Mouse (Mus musculus) erythroblast, embryonic 14.5 days (primary cell): ENCODE measurements around the gene Dab1. TPM values are rescaled to one million over a fixed set of nuclear protein-coding genes. Genes with fewer than 3 reads are reported as not detected.

Experiments used
- H3K27me3 ChIP-seq: 2 replicates; pipeline ENCODE4 v1.6.1; 2012; ENCODE audit warnings: inconsistent platforms; ENCODE audit not compliant: control insufficient read depth
- H3K36me3 ChIP-seq: 2 replicates; pipeline ENCODE4 v1.6.1; 2012; ENCODE audit warnings: mild to moderate bottlenecking, inconsistent platforms; ENCODE audit not compliant: control insufficient read depth
- H3K4me1 ChIP-seq: 2 replicates; pipeline ENCODE4 v1.6.1; 2012; ENCODE audit warnings: inconsistent platforms; ENCODE audit not compliant: control insufficient read depth
- H3K4me3 ChIP-seq: replicated peaks from 2 replicates; pipeline ENCODE3; 2012; ENCODE audit warnings: moderate library complexity, mild to moderate bottlenecking, inconsistent platforms
- H3K9me3 ChIP-seq: 2 replicates; pipeline ENCODE4 v1.6.1; 2012; ENCODE audit warnings: low read length, inconsistent platforms, mixed read lengths; ENCODE audit not compliant: control insufficient read depth
- GATA1 ChIP-seq: IDR thresholded peaks from 2 replicates; pipeline ENCODE4 v1.6.1; 2012; ENCODE audit warnings: low read length, inconsistent platforms, mixed read lengths
- TAL1 ChIP-seq: IDR thresholded peaks from 3 replicates; pipeline ENCODE4 v1.6.1; 2012; ENCODE audit warnings: low read length, inconsistent platforms, mixed read lengths
- polyA plus RNA-seq: library from polyadenylated mRNA; stranded (reverse); fragments of >175 nt; gene quantifications from 2 replicates; pipeline ENCODE4 v1.2.3, GENCODE M21; 2012

Gene Dab1
- polyA plus RNA-seq, 1 experiment, result not detected

- TF ChIP-seq GATA1 (no peak), TAL1 (no peak)
- no peaks in the 10 kb centered on the region for H3K4me1 ChIP-seq
- H3K4me3 ChIP-seq, result no peak overlapping the region
- peaks cover 26% of the 10 kb centered on the region for H3K27me3 ChIP-seq
- H3K36me3 ChIP-seq, result no peaks in the 10 kb centered on the region
- H3K9me3 ChIP-seq, result no peaks in the 10 kb centered on the region; the same call in 1 of the 2 replicates
These were observed 1.5 kb downstream of the Dab1 start for GRCm38 (mm10) chr4:103620590-103621155.

DNA sequence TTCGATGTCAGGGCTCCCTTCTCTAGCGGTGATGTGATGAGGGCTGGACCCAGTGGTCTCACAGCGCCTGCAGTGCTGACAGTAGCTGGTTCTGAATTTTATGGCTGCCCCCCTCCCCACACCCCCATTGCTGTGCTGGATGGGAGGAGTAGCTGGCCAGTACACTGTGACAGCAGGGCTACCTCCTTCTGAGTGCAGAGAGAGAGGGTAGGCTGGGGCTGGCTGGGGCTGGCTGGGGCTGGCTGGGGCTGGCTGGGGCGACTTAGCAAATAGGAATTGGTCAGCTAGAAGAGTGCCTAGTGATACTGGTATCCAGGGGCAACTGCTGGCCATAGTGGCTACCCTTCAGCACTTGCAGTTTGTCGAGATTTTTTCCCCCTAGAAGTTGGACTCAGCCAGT is 2.4 kb downstream of the Dab1 start:
- peaks cover 26% of the 10 kb centered on the region for H3K27me3 ChIP-seq
- H3K36me3 ChIP-seq, result no peaks in the 10 kb centered on the region
- TF ChIP-seq TAL1 (no peak), GATA1 (no peak)
- H3K9me3 ChIP-seq, result peaks cover 2% of the 10 kb centered on the region; the same call in 1 of the 2 replicates
- no peaks in the 10 kb centered on the region for H3K4me1 ChIP-seq
- H3K4me3 ChIP-seq, result no peak overlapping the region

- TF ChIP-seq GATA1 (no peak), TAL1 (no peak)
- H3K4me3 ChIP-seq, result no peak overlapping the region
- H3K9me3 ChIP-seq, result peaks cover 29% of the 10 kb centered on the region
- H3K4me1 ChIP-seq, result no peaks in the 10 kb centered on the region
- H3K36me3 ChIP-seq, result no peaks in the 10 kb centered on the region
- H3K27me3 ChIP-seq, result no peaks in the 10 kb centered on the region
These were observed 11.0 kb downstream of the Dab1 start for GRCm38 (mm10) chr4:103630177-103630576.

- Histone ChIP-seq H3K4me3 (no peak overlapping the region), H3K4me1 (no peaks in the 10 kb centered on the region), H3K9me3 (peaks cover 43% of the 10 kb centered on the region), H3K36me3 (no peaks in the 10 kb centered on the region), H3K27me3 (no peaks in the 10 kb centered on the region)
- TF ChIP-seq TAL1 (no peak), GATA1 (no peak)
These were observed 17.1 kb downstream of the Dab1 start for GRCm38 (mm10) chr4:103636168-103636776.

DNA sequence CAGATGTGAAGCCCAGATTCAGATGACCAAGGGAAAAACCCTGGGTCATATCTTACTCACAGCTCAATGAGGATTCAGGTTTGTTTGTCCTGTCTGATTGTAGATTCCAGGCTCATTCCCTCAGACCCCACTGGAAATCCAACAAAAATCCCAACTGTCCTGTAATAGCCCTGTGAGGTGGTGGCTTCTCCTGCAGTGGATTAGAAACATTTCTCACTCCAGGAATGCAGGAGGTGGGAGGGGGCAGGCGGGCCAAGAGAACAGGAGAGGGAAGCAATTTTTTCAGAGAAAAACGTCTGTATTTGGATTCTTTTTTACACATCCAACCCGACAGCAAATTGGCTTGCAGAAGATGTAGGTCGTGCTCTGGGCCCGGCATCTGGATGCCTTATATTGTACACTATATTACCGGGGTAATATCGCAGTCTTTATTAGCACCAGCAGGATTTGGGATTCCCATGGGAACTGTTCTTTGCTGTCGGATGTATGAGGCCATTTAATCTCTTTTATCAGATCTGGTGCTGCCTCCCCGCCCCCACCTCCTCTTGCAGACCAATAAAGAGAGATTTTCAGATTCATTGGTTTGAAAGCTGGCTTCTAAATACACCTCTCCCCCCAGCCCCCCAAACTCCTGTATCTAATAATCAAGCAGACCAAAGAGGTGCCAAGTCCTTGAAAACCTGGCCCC is 29.2 kb downstream of the Dab1 start:
- no peaks in the 10 kb centered on the region for H3K36me3 ChIP-seq
- peaks cover 8% of the 10 kb centered on the region for H3K9me3 ChIP-seq
- H3K4me1 ChIP-seq, result no peaks in the 10 kb centered on the region
- H3K4me3 ChIP-seq, result no peak overlapping the region
- no peaks in the 10 kb centered on the region for H3K27me3 ChIP-seq
- TF ChIP-seq GATA1, result no peak
- no peak for TF ChIP-seq TAL1

DNA sequence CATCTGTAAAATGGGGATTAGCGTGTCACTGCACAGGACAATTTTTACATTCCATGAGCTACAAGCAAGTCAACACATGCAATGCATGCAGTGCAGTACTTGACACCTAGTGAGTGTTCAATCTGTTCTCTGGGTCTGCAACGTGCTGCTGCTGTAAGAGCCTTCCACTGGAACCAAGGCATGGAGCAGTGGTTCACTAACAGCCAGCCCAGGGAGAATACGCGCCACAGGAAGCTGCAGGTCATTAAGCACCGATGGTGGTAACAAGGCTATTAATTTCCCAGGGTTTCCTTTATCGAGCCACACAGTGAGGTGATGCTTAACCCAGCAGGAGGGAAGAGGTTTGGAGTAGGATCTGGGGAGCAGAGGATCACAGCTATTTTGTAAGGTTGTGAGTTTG is 36.6 kb downstream of the Dab1 start:
- no peak for TF ChIP-seq TAL1
- TF ChIP-seq GATA1, result no peak
- Histone ChIP-seq H3K9me3 (peaks cover 10% of the 10 kb centered on the region; the same call in 1 of the 2 replicates), H3K4me3 (no peak overlapping the region)

GRCm38 (mm10) chr4:103661386-103661785 is 42.2 kb downstream of the Dab1 start:
- no peaks in the 10 kb centered on the region for H3K27me3 ChIP-seq
- TF ChIP-seq TAL1 (no peak), GATA1 (no peak)
- peaks cover 12% of the 10 kb centered on the region; the same call in 1 of the 2 replicates for H3K9me3 ChIP-seq

More for the DNA sequence above, 36.6 kb downstream of the Dab1 start:
- no peaks in the 10 kb centered on the region for H3K36me3 ChIP-seq
- no peaks in the 10 kb centered on the region for H3K4me1 ChIP-seq
- H3K27me3 ChIP-seq, result no peaks in the 10 kb centered on the region

GRCm38 (mm10) chr4:103667438-103667837 is 48.3 kb downstream of the Dab1 start:
- Histone ChIP-seq H3K36me3 (no peaks in the 10 kb centered on the region), H3K27me3 (no peaks in the 10 kb centered on the region)
- TF ChIP-seq TAL1 (no peak), GATA1 (no peak)

More at GRCm38 (mm10) chr4:103661386-103661785, 42.2 kb downstream of the Dab1 start:
- no peak overlapping the region for H3K4me3 ChIP-seq
- no peaks in the 10 kb centered on the region for H3K4me1 ChIP-seq
- H3K36me3 ChIP-seq, result no peaks in the 10 kb centered on the region

DNA sequence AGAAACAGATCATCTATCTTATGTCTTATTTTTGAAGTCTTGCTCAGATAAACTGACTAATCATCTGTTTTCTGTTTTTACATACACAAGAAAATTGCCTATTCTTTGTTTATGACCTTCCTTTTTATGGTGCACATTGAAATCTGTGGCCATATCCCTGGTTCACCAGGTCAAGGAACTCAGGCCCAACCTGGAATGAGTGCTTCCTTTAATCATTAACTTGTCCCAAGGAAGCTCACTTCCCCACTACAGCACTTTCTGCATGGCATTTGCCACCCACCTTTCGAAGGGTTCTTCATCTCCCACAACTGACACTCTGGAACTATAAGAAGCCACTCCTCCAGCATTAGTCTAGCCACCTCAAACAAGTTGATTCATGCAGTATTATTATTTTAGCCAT is 58.0 kb downstream of the Dab1 start:
- Histone ChIP-seq H3K36me3 (no peaks in the 10 kb centered on the region), H3K4me1 (no peaks in the 10 kb centered on the region), H3K27me3 (no peaks in the 10 kb centered on the region), H3K9me3 (peaks cover 4% of the 10 kb centered on the region; the same call in 1 of the 2 replicates), H3K4me3 (no peak overlapping the region)
- TF ChIP-seq GATA1, result no peak
- no peak for TF ChIP-seq TAL1

More at GRCm38 (mm10) chr4:103667438-103667837, 48.3 kb downstream of the Dab1 start:
- peaks cover 4% of the 10 kb centered on the region; the same call in 1 of the 2 replicates for H3K9me3 ChIP-seq
- no peaks in the 10 kb centered on the region for H3K4me1 ChIP-seq
- no peak overlapping the region for H3K4me3 ChIP-seq
